8 mouse cellular contexts compared by ENCODE assay signal in genomic region chr5:13547472-13548209, GRCm38 (mm10).
A peak's percentile ranks its signal among the peaks of the same experiment; 100 is the strongest.
DNase-seq lines count a peak whose midpoint lies in the region; ATAC-seq and TF ChIP-seq lines count a peak whose summit lies in the region.

No protein-coding gene starts in this region.

- H3K4me3 ChIP-seq in hindbrain, postnatal 0 days (ENCODE audit: low read length) = no peak overlapping the region

- H3K9ac ChIP-seq in hindbrain, postnatal 0 days (replicated peaks; ENCODE audit: low read length) = no peak overlapping the region

- H3K36me3 ChIP-seq in hindbrain, postnatal 0 days (ENCODE audit: insufficient read depth, low read length) = no peaks in the 10 kb centered on the region

- whole genome bisulfite sequencing in hindbrain, postnatal 0 days = 24% methylated on average over 2 of the region's 2 CpGs

- peak; percentile 36 for DNase-seq in urinary bladder, postnatal 14 days (ENCODE audit: low spot score)
- DNase-seq in urinary bladder, postnatal 10 days (ENCODE audit: low spot score) = no peak
- DNase-seq in gonadal fat pad, adult 2 months (ENCODE audit: low read depth) = peak; percentile 20
- peak; percentile 64 for DNase-seq in hindbrain, postnatal 0 days (ENCODE audit: low spot score)
- DNase-seq in lung, postnatal 14 days = peak; percentile 10
- DNase-seq in left cerebral cortex, postnatal 36 days (ENCODE audit: low spot score in 2 of 2) = no peak
- DNase-seq in B cell, adult 2 months = no peak
- DNase-seq in MN1 (ENCODE audit: low spot score) = no peak

- no peaks in the 10 kb centered on the region for H3K9me3 ChIP-seq in hindbrain, postnatal 0 days (ENCODE audit: low read length)

- intact Hi-C loops in left cerebral cortex, postnatal 36 days (cut with DNase I) = no loop called here

- no peak overlapping the region for H3K4me2 ChIP-seq in hindbrain, postnatal 0 days (ENCODE audit: low read depth, low read length)

- ATAC-seq in hindbrain, postnatal 0 days = peak; percentile 61; the same call in 1 of the 2 replicates

- no peaks in the 10 kb centered on the region for H3K4me1 ChIP-seq in hindbrain, postnatal 0 days (ENCODE audit: insufficient read depth, low read length)

- no peaks in the 10 kb centered on the region for H3K27me3 ChIP-seq in hindbrain, postnatal 0 days (ENCODE audit: insufficient read depth, low read length)

- TF ChIP-seq CTCF in hindbrain, postnatal 0 days (IDR thresholded peaks at IDR 0.05; ENCODE audit: low read depth) = no peak

- peak overlapping the region; percentile 54 for H3K27ac ChIP-seq in hindbrain, postnatal 0 days

Comparison
In these comparisons a context has a peak if more than half of its experiments do, and no peak if none do; other contexts are left out.
1. DNase-seq: peak in urinary bladder, postnatal 14 days (single experiment), gonadal fat pad, adult 2 months (single experiment), hindbrain, postnatal 0 days (single experiment) and lung, postnatal 14 days (single experiment); none in urinary bladder, postnatal 10 days (single experiment), left cerebral cortex, postnatal 36 days (0 of 2), B cell, adult 2 months (0 of 2) and MN1 (single experiment).